Mouse (Mus musculus) lung, embryonic 15.5 days (tissue): ENCODE measurements around the gene Olfr1389. TPM values are rescaled to one million over a fixed set of nuclear protein-coding genes. Genes with fewer than 3 reads are reported as not detected.

ENCODE experiments used
- polyA plus RNA-seq: library from polyadenylated mRNA; unstranded; fragments of >200 nt; fragmentation: Nextera tagmentation; extraction: Ambion mirVana; gene quantifications from 2 replicates; pipeline ENCODE4 v1.2.1, GENCODE M21; 2015

The Olfr1389 gene
- polyA plus RNA-seq, 1 experiment from 2014 or later, result not detected

Other genes with a start within 250 kb of the Olfr1389 start
- gene Btnl9, start 235.9 kb upstream of the Olfr1389 start, polyA plus RNA-seq, result 0.48 and 1.1 TPM in 2 replicates
- 37.6 and 40.3 TPM in 2 replicates for gene Zfp62, start 219.8 kb upstream of the Olfr1389 start, polyA plus RNA-seq
- gene Mgat1, start 178.9 kb upstream of the Olfr1389 start, polyA plus RNA-seq, result 65.0 and 69.6 TPM in 2 replicates
- gene Olfr1393, start 144.8 kb upstream of the Olfr1389 start, polyA plus RNA-seq, result not detected in 2 replicates
- not detected in 2 replicates for gene Olfr1392, start 137.8 kb upstream of the Olfr1389 start, polyA plus RNA-seq
- not detected in 2 replicates for gene Olfr10, start 118.3 kb upstream of the Olfr1389 start, polyA plus RNA-seq
- gene Olfr1391, start 100.3 kb upstream of the Olfr1389 start, polyA plus RNA-seq, result not detected in 2 replicates
- not detected in 2 replicates for gene Olfr1390, start 87.9 kb upstream of the Olfr1389 start, polyA plus RNA-seq
- 0.06 and 0.10 TPM in 2 replicates for gene Olfr1388, start 13.6 kb downstream of the Olfr1389 start, polyA plus RNA-seq
- gene Olfr1387, start 32.3 kb downstream of the Olfr1389 start, polyA plus RNA-seq, result not detected in 2 replicates
- gene Olfr1386, start 42.0 kb downstream of the Olfr1389 start, polyA plus RNA-seq, result not detected in 2 replicates
- not detected in 2 replicates for gene Olfr1385, start 66.0 kb downstream of the Olfr1389 start, polyA plus RNA-seq
- gene Olfr1384, start 83.7 kb downstream of the Olfr1389 start, polyA plus RNA-seq, result not detected in 2 replicates
- gene Olfr1383, start 96.6 kb downstream of the Olfr1389 start, polyA plus RNA-seq, result not detected in 2 replicates
- gene Olfr1382, start 105.2 kb downstream of the Olfr1389 start, polyA plus RNA-seq, result not detected in 2 replicates
- not detected in 2 replicates for gene Olfr1381, start 120.4 kb downstream of the Olfr1389 start, polyA plus RNA-seq
- gene Olfr1380, start 133.8 kb downstream of the Olfr1389 start, polyA plus RNA-seq, result not detected in 2 replicates
- gene Flt4, start 186.2 kb downstream of the Olfr1389 start, polyA plus RNA-seq, result 9.0 and 9.3 TPM in 2 replicates
- gene Scgb3a1, start 240.5 kb downstream of the Olfr1389 start, polyA plus RNA-seq, result 0.81 TPM in 1 of 2 replicates, not detected in the other